Mouse (Mus musculus) neural tube, embryonic 15.5 days (tissue): ENCODE data around the gene Arhgef2. TPM values are rescaled to one million over a fixed set of nuclear protein-coding genes. Genes with fewer than 3 reads are reported as not detected.

ENCODE experiments used
- ATAC-seq: fragments of 200-750 bp; cut with Nextera tagmentation; 2 replicates; pipeline ENCODE4 v1.8.0; 2017; ENCODE audit warnings: mild to moderate bottlenecking, moderate TSS enrichment, moderate library complexity; ENCODE audit not compliant: low FRiP score
- H3K27ac ChIP-seq: fragments of 300-500 bp; sonication (generic); replicated peaks from 2 replicates; pipeline ENCODE4 v1.5.1; 2015; ENCODE audit warnings: mild to moderate bottlenecking, inconsistent platforms
- H3K27me3 ChIP-seq: fragments of 300-500 bp; sonication (generic); replicated peaks from 2 replicates; pipeline ENCODE4 v1.6.1; 2015; ENCODE audit warnings: inconsistent platforms
- H3K36me3 ChIP-seq: fragments of 300-500 bp; sonication (generic); 2 replicates; pipeline ENCODE4 v1.6.1; 2015; ENCODE audit warnings: inconsistent platforms
- H3K4me1 ChIP-seq: fragments of 300-500 bp; sonication (generic); 2 replicates; pipeline ENCODE4 v1.6.1; 2015; ENCODE audit warnings: inconsistent platforms
- H3K4me2 ChIP-seq: fragments of 300-500 bp; sonication (generic); 2 replicates; pipeline ENCODE4 v1.6.1; 2015; ENCODE audit warnings: inconsistent platforms, mild to moderate bottlenecking, moderate library complexity
- H3K4me3 ChIP-seq: fragments of 300-500 bp; sonication (generic); replicated peaks from 2 replicates; pipeline ENCODE4 v1.5.1; 2015; ENCODE audit warnings: mild to moderate bottlenecking, inconsistent platforms
- H3K9ac ChIP-seq: fragments of 300-500 bp; sonication (generic); replicated peaks from 2 replicates; pipeline ENCODE4 v1.6.1; 2015; ENCODE audit warnings: mild to moderate bottlenecking, inconsistent platforms
- H3K9me3 ChIP-seq: fragments of 300-500 bp; sonication (generic); replicated peaks from 2 replicates; pipeline ENCODE4 v1.6.1; 2016; ENCODE audit warnings: inconsistent platforms
- WGBS: fragments of 180-500 bp; shearing (Covaris S2); methylation state at CpG from one replicate; pipeline ENCODE4 v1.1.7; 2015; ENCODE audit warnings: mixed read lengths; 5-methylcytosine and 5-hydroxymethylcytosine counted together
- polyA plus RNA-seq: library from polyadenylated mRNA; unstranded; fragments of >200 nt; fragmentation: Nextera tagmentation; extraction: Ambion mirVana; gene quantifications from 2 replicates; pipeline ENCODE4 v1.2.1, GENCODE M21; 2015

Gene Arhgef2
- polyA plus RNA-seq, 1 experiment from 2014 or later, result 104 TPM

DNA sequence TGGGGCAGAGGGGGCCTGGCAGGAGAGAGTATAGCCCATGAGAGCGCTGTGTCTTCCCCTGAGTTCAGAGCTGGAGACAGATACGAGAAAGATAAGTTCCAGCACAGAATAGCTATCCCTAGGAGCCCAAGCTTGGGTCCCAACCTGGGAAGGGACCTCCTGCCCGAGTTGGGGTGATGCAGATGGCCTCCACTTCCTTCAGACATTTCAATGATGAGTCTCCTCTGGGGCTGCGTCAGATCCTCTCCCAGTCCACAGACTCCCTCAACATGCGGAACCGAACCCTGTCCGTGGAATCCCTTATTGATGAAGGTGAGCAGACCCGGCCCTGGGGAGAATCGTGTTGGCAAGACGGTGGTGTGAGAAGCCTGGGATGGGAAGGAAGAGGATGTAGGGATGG lies 27.3 kb downstream of the Arhgef2 start:
- Histone ChIP-seq H3K4me3 (no peak overlapping the region), H3K9ac (no peak overlapping the region), H3K27ac (no peak overlapping the region), H3K9me3 (no peaks in the 10 kb centered on the region), H3K36me3 (peaks cover 86% of the 10 kb centered on the region), H3K4me1 (peaks cover 15% of the 10 kb centered on the region), H3K4me2 (no peak overlapping the region), H3K27me3 (no peaks in the 10 kb centered on the region)
- 97% methylated on average over 10 of the region's 10 CpGs for WGBS
- no peak for ATAC-seq

DNA sequence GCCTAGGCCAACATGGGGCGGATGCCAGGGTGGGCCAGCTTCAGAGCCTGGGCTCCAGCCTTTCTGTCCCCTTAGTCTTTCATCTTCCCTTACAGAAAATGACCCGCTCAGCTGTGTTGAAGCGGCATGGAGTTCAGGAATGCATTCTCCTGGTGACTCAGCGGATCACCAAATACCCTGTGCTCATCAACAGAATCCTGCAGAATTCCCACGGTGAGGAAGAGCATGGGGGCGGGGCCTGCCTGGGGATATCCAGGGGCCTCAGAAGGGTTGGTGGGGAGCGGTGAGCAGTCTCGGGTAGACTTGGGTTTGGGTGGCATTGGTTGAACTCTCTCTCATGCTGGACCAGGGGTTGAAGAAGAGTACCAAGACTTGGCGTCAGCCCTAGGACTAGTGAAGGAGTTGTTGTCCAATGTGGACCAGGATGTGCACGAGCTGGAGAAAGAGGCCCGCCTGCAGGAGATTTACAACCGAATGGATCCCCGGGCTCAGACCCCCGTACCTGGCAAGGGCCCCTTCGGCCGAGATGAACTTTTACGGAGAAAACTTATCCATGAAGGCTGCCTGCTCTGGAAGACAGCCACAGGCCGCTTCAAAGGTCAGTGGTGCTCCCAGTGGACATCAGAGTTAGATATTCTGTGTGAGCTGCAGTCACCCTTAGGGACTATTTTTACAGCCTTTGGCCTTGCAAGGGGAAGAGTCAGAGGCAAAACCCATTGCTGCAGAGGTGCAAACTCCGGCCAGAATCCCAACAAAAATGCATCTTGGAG lies 29.9 kb downstream of the Arhgef2 start:
- peaks cover 96% of the 10 kb centered on the region for H3K36me3 ChIP-seq
- H3K4me2 ChIP-seq, result no peak overlapping the region
- no peak overlapping the region for H3K9ac ChIP-seq
- no peak overlapping the region for H3K4me3 ChIP-seq
- WGBS, result 93% methylated on average over 19 of the region's 19 CpGs
- H3K9me3 ChIP-seq, result no peaks in the 10 kb centered on the region
- ATAC-seq, result no peak
- 0 out of 2 replicates have a peak, but pooled peaks cover 1% of the 10 kb centered on the region for H3K4me1 ChIP-seq
- H3K27ac ChIP-seq, result no peak overlapping the region
- no peaks in the 10 kb centered on the region for H3K27me3 ChIP-seq

DNA sequence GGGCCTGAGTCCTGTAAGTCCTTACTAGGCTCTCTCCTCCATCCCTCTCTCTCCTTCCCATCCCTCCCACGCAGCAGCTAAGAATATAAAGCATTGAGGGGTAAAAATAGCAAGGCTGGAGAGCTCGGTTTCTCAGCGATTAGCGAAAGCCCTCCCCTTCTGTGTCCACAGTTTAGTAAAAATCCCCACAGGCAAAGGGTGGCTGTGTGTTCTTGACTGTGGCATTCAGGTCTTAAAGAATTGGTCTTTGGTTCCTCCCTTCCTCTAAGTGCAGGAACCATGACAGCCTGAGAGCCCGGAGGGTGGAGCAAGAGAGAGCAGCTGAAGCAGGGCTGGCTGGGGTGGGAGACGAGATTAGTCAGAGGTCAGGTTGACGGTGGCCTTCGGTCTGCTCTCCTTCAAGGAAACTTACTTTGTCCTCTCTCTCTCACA lies 30.8 kb downstream of the Arhgef2 start:
- no peak for ATAC-seq
- 95% methylated on average over 8 of the region's 8 CpGs for WGBS

DNA sequence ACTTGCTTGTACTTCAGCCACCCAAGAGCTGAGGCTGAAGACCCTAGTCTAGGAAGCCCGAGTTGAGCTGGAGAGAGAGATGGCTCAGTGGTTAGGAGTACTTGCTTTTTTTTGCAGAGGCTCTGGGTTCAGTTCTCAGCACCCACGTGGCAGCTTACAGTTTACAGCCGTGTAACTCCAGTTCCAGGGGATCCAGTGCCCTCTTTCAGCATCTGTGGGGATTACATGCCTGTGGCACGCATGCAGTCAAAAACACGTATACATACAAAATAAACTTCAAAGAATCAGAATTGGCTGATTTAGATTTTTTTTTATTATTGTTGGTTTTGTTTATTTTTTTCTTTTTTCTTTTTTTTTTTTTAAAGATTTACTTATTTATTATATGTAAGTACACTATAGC lies 31.4 kb downstream of the Arhgef2 start:
- H3K4me1 ChIP-seq, result no peaks in the 10 kb centered on the region
- H3K27me3 ChIP-seq, result no peaks in the 10 kb centered on the region
- H3K4me3 ChIP-seq, result no peak overlapping the region
- no peak overlapping the region for H3K27ac ChIP-seq
- ATAC-seq, result no peak
- no peak overlapping the region for H3K4me2 ChIP-seq
- H3K9me3 ChIP-seq, result no peaks in the 10 kb centered on the region
- peaks cover 93% of the 10 kb centered on the region for H3K36me3 ChIP-seq
- 97% methylated on average over 5 of the region's 5 CpGs for WGBS
- H3K9ac ChIP-seq, result no peak overlapping the region

More for the DNA sequence above, 30.8 kb downstream of the Arhgef2 start:
- no peaks in the 10 kb centered on the region for H3K4me1 ChIP-seq
- no peaks in the 10 kb centered on the region for H3K27me3 ChIP-seq
- H3K9me3 ChIP-seq, result no peaks in the 10 kb centered on the region
- no peak overlapping the region for H3K4me3 ChIP-seq
- H3K4me2 ChIP-seq, result no peak overlapping the region
- no peak overlapping the region for H3K9ac ChIP-seq
- peaks cover 93% of the 10 kb centered on the region for H3K36me3 ChIP-seq
- no peak overlapping the region for H3K27ac ChIP-seq

DNA sequence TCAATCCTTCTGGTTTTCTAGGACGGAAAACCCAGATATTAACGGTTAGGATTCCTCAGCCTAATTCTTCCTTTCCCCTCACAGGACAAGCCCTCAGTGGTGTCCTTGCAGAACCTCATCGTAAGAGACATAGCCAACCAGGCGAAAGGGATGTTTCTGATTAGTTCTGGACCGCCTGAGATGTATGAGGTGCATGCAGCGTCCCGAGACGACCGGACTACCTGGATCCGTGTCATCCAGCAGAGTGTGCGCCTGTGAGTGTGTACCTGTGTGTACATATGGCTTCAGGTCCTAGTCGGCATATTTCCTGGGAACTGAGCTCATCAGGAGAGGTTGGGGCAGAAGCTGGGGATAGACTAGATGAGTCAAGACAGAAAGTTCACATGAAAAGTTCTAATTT lies 33.5 kb downstream of the Arhgef2 start:
- WGBS, result 95% methylated on average over 12 of the region's 12 CpGs
- H3K9me3 ChIP-seq, result no peaks in the 10 kb centered on the region
- no peaks in the 10 kb centered on the region for H3K4me1 ChIP-seq
- peaks cover 93% of the 10 kb centered on the region for H3K36me3 ChIP-seq
- ATAC-seq, result no peak
- H3K27me3 ChIP-seq, result no peaks in the 10 kb centered on the region
- no peak overlapping the region for H3K4me2 ChIP-seq
- H3K9ac ChIP-seq, result no peak overlapping the region
- H3K4me3 ChIP-seq, result no peak overlapping the region
- no peak overlapping the region for H3K27ac ChIP-seq

DNA sequence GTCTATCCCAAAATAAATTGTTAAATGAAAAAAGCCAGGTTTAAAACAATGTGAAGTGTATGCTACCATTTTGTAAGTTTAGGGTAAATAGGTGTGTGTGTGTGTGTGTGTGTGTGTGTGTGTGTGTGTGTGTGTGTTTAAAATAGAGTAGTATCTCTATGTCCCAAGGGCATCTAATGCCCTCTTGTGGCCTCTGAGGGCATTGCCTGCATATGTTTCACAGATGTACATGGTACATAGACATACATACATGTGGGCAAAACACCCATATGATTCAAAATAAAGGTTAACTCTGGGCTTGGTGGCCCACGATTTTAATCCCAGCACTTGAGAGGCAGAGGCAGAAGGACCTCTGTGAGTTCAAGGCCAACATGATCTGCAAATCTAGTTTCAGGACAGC lies 34.9 kb downstream of the Arhgef2 start:
- Histone ChIP-seq H3K27ac (no peak overlapping the region), H3K4me2 (no peak overlapping the region), H3K4me3 (no peak overlapping the region), H3K9me3 (no peaks in the 10 kb centered on the region), H3K9ac (no peak overlapping the region), H3K36me3 (peaks cover 90% of the 10 kb centered on the region), H3K27me3 (no peaks in the 10 kb centered on the region), H3K4me1 (no peaks in the 10 kb centered on the region)
- 86% methylated on average over 1 of the region's 1 CpGs for WGBS
- ATAC-seq, result no peak; the same call in 1 of the 2 replicates

DNA sequence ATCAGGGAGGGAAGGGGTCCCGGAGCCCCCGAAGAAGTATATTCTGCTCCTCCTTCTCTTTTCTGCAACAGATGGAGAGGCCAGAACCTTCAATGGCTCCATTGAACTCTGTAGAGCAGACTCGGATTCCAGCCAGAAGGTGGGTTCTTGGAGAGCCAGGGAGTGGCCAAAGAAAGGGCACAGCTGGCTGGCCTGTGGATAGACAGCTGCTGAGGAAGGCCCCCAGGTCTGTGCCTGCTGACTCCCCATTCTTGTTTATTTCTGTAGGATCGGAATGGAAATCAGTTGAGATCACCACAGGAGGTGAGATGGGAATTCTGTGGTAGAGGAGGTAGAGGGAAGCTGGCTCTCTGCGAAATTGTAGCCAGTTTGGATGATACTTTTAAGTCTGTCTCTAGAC lies 37.3 kb downstream of the Arhgef2 start:
- Histone ChIP-seq H3K4me2 (no peak overlapping the region), H3K4me3 (no peak overlapping the region), H3K4me1 (no peaks in the 10 kb centered on the region), H3K27me3 (no peaks in the 10 kb centered on the region), H3K27ac (no peak overlapping the region), H3K36me3 (peaks cover 93% of the 10 kb centered on the region), H3K9me3 (no peaks in the 10 kb centered on the region), H3K9ac (no peak overlapping the region)
- ATAC-seq, result no peak
- 86% methylated on average over 5 of the region's 5 CpGs for WGBS

DNA sequence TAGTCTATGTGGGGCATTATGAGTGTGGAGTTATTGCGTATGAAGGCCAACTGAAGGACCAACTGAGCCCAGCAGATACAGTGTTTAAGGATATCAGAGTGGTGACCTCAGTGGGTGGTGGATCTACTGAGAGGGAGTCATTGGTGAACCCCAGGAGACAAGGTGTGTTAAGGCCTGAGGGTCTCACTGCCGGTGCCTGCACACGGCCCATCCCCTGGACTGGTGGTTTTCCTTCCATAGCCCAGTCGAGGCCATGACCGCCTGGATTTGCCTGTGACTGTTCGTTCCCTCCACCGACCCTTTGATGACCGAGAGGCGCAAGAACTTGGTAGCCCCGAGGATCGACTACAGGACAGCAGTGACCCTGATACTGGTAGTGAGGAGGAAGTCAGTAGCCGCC lies 40.2 kb downstream of the Arhgef2 start:
- peaks cover 69% of the 10 kb centered on the region for H3K36me3 ChIP-seq
- no peak overlapping the region for H3K4me2 ChIP-seq
- H3K9me3 ChIP-seq, result no peaks in the 10 kb centered on the region
- no peak for ATAC-seq
- 90% methylated on average over 12 of the region's 12 CpGs for WGBS
- H3K27ac ChIP-seq, result no peak overlapping the region
- H3K9ac ChIP-seq, result no peak overlapping the region
- H3K27me3 ChIP-seq, result no peaks in the 10 kb centered on the region
- 0 out of 2 replicates have a peak, but pooled peaks cover 8% of the 10 kb centered on the region for H3K4me1 ChIP-seq
- H3K4me3 ChIP-seq, result no peak overlapping the region

DNA sequence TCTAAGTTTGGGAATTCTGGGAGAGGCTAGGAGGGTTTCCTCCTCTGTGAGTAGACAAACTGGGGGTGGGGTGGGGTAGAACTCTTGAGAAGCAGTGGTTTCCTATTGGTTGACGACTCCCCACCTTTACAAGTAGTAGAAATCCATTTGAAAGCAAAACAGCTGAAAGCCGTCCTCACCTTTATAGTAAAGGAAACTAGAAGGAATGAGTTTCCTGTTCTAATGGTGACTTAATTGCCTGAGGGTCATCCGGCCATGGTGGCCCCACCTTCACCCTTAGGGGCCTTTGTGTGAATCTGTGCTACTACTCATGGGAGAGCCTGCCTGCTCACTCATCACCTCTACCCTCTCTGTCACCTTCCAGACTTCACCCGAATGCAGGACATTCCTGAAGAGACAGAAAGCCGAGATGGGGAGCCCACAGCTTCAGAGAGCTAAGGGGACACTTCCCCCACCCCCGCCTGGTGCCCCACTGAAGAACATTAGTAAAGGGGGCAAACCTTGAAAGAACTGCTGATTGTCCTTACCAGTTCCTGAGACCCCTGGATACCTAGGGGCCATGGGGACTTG lies 40.7 kb downstream of the Arhgef2 start:
- 63% methylated on average over 6 of the region's 6 CpGs for WGBS
- Histone ChIP-seq H3K36me3 (peaks cover 66% of the 10 kb centered on the region), H3K4me2 (no peak overlapping the region), H3K9me3 (no peaks in the 10 kb centered on the region), H3K27ac (no peak overlapping the region), H3K4me1 (0 out of 2 replicates have a peak, but pooled peaks cover 8% of the 10 kb centered on the region), H3K9ac (no peak overlapping the region), H3K4me3 (no peak overlapping the region), H3K27me3 (no peaks in the 10 kb centered on the region)
- ATAC-seq, result no peak

DNA sequence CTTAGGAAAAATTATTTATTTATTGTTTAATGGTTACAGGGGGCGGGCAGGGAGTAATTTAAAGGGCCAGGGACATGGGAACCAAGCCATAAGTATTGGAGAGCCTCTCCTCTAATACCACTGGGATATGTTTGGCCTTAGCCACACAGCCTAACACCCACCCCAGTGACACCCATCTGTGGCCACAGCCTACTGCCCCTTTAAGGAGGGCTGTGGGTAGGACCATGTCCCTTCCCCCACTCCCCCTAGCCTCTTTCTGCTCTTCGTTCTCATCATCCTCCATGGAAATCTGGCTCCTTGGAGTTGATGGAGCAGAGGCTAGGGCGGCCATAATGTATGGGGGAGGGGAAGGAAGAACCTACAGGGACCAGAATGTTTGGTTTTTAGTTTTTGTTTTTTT lies 41.3 kb downstream of the Arhgef2 start:
- Histone ChIP-seq H3K9me3 (no peaks in the 10 kb centered on the region), H3K27me3 (no peaks in the 10 kb centered on the region), H3K36me3 (peaks cover 60% of the 10 kb centered on the region), H3K4me1 (0 out of 2 replicates have a peak, but pooled peaks cover 8% of the 10 kb centered on the region), H3K4me2 (no peak overlapping the region), H3K4me3 (no peak overlapping the region), H3K27ac (no peak overlapping the region), H3K9ac (no peak overlapping the region)
- no peak for ATAC-seq
- 77% methylated on average over 3 of the region's 3 CpGs for WGBS

DNA sequence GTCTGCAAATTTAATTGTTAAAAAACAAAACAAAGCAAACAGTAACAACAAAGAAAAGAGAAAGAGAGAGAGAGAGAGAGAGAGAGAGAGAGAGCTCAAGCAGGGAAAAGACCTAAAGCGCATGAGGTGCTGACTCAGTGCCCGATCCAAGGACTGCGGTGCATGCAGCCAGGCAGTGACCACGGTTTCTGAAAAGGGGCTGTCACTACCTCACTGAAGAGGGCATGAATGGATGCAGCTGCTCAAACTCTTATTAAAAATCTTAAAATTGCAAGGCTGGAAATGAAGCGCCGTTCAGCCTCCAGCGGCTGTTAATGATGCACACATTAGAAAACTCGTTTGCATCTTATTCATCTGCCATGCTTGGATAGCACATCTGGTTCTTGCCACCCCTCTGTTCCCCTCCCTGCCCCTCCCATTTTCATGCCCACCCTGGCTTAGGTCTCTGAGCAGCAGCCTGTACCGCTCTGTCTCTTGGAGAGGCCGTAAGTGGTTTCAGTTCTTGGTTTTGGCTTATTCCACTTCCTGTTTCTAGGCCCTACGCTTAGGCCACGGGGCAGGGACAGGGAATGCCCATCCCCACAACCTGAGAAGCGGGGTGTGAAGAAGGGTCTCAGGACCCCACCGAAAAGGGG lies 42.1 kb downstream of the Arhgef2 start:
- Histone ChIP-seq H3K4me1 (0 out of 2 replicates have a peak, but pooled peaks cover 8% of the 10 kb centered on the region), H3K27me3 (no peaks in the 10 kb centered on the region), H3K27ac (0 out of 2 replicates have a peak overlapping the region, but pooled peaks have one; percentile 48), H3K4me2 (no peak overlapping the region), H3K36me3 (peaks cover 52% of the 10 kb centered on the region), H3K4me3 (no peak overlapping the region), H3K9ac (no peak overlapping the region), H3K9me3 (no peaks in the 10 kb centered on the region)
- no peak for ATAC-seq
- WGBS, result 78% methylated on average over 14 of the region's 14 CpGs
